Mouse (Mus musculus): Measurements from ENCODE around the gene Gm8251. TPM values are rescaled to one million over a fixed set of nuclear protein-coding genes. Genes with fewer than 3 reads are reported as not detected.
"Not testable (repeated sequence)": the region's sequence is repeated elsewhere in the genome, so short reads cannot be mapped to it uniquely, and the experiment has no call there.

The Gm8251 gene
- polyA plus RNA-seq (2011; ENCODE audit: insufficient read depth, insufficient read length, low replicate concordance, missing spikeins): 0.43 and 0.92 TPM in 2 replicates

GRCm38 (mm10) chr1:44061836-44062235, at the start of gene Gm8251:
Gene Gm8251, minus strand, starts transcription at chr1:44061936.
- TF ChIP-seq POLR2A (IDR thresholded peaks at IDR 0.05; ENCODE audit: borderline replicate concordance, control insufficient read depth, low read depth, low read length) (no peak), CTCF (IDR thresholded peaks at IDR 0.05; ENCODE audit: control insufficient read depth, insufficient read depth, low read length) (no peak)
- 78% methylated on average over 2 of the region's 2 CpGs for WGBS
- H3K4me3 ChIP-seq (replicated peaks; ENCODE audit: control insufficient read depth, low read depth, low read length): no peak within 1 kb of the TSS
- no peak within 1 kb of the TSS for H3K27ac ChIP-seq (ENCODE audit: control insufficient read depth, insufficient read depth, low read depth, low read length, poor library complexity)
- H3K4me1 ChIP-seq (ENCODE audit: control insufficient read depth, insufficient read depth, low read length): no peaks in the 10 kb centered on the region

- Histone ChIP-seq H3K4me1 (ENCODE audit: control insufficient read depth, insufficient read depth, low read length) (no peaks in the 10 kb centered on the region; the same call in 1 of the 2 replicates), H3K4me3 (replicated peaks; ENCODE audit: control insufficient read depth, low read depth, low read length) (no peak overlapping the region), H3K27ac (ENCODE audit: control insufficient read depth, insufficient read depth, low read depth, low read length, poor library complexity) (no peak overlapping the region)
- no peak for TF ChIP-seq POLR2A (IDR thresholded peaks at IDR 0.05; ENCODE audit: borderline replicate concordance, control insufficient read depth, low read depth, low read length)
- TF ChIP-seq CTCF (IDR thresholded peaks at IDR 0.05; ENCODE audit: control insufficient read depth, insufficient read depth, low read length): no peak
- WGBS: 21% methylated on average over 5 of the region's 5 CpGs
These were observed 41.2 kb upstream of the Gm8251 start for GRCm38 (mm10) chr1:44102939-44103338.

GRCm38 (mm10) chr1:44102259-44102717, 40.6 kb upstream of the Gm8251 start, which contains the start of gene Tex30:
Gene Tex30, minus strand, starts transcription at chr1:44102441.
- TF ChIP-seq CTCF (IDR thresholded peaks at IDR 0.05; ENCODE audit: control insufficient read depth, insufficient read depth, low read length) (no peak), POLR2A (IDR thresholded peaks at IDR 0.05; ENCODE audit: borderline replicate concordance, control insufficient read depth, low read depth, low read length) (peak; percentile 92)
- under 1% methylated on average over 55 of the region's 55 CpGs for WGBS
- H3K4me1 ChIP-seq (ENCODE audit: control insufficient read depth, insufficient read depth, low read length): no peaks in the 10 kb centered on the region; the same call in 1 of the 2 replicates

GRCm38 (mm10) chr1:44101448-44102225, 39.9 kb upstream of the Gm8251 start:
- TF ChIP-seq CTCF (IDR thresholded peaks at IDR 0.05; ENCODE audit: control insufficient read depth, insufficient read depth, low read length) (no peak), POLR2A (IDR thresholded peaks at IDR 0.05; ENCODE audit: borderline replicate concordance, control insufficient read depth, low read depth, low read length) (peak; percentile 28; the same call in 1 of the 2 replicates)
- Histone ChIP-seq H3K27ac (ENCODE audit: control insufficient read depth, insufficient read depth, low read depth, low read length, poor library complexity) (peak overlapping the region; percentile 99), H3K4me1 (ENCODE audit: control insufficient read depth, insufficient read depth, low read length) (no peaks in the 10 kb centered on the region; the same call in 1 of the 2 replicates), H3K4me3 (replicated peaks; ENCODE audit: control insufficient read depth, low read depth, low read length) (peak overlapping the region; percentile 93)
- under 1% methylated on average over 55 of the region's 55 CpGs for WGBS

More at GRCm38 (mm10) chr1:44102259-44102717, 40.6 kb upstream of the Gm8251 start, which contains the start of gene Tex30:
- Histone ChIP-seq H3K27ac (ENCODE audit: control insufficient read depth, insufficient read depth, low read depth, low read length, poor library complexity) (peak within 1 kb of the TSS; percentile 99), H3K4me3 (replicated peaks; ENCODE audit: control insufficient read depth, low read depth, low read length) (peak within 1 kb of the TSS; percentile 93)

- no peak overlapping the region for H3K27ac ChIP-seq (ENCODE audit: control insufficient read depth, insufficient read depth, low read depth, low read length, poor library complexity)
- 0% methylated on average over 1 of the region's 1 CpGs for WGBS
- TF ChIP-seq CTCF (IDR thresholded peaks at IDR 0.05; ENCODE audit: control insufficient read depth, insufficient read depth, low read length) (no peak), POLR2A (IDR thresholded peaks at IDR 0.05; ENCODE audit: borderline replicate concordance, control insufficient read depth, low read depth, low read length) (no peak)
- H3K4me1 ChIP-seq (ENCODE audit: control insufficient read depth, insufficient read depth, low read length): no peaks in the 10 kb centered on the region
- no peak overlapping the region for H3K4me3 ChIP-seq (replicated peaks; ENCODE audit: control insufficient read depth, low read depth, low read length)
These were observed 2.9 kb upstream of the Gm8251 start for GRCm38 (mm10) chr1:44064625-44065024.

GRCm38 (mm10) chr1:44063439-44063838, 1.7 kb upstream of the Gm8251 start:
- WGBS: 85% methylated on average over 6 of the region's 6 CpGs
- no peak overlapping the region for H3K27ac ChIP-seq (ENCODE audit: control insufficient read depth, insufficient read depth, low read depth, low read length, poor library complexity)
- TF ChIP-seq POLR2A (IDR thresholded peaks at IDR 0.05; ENCODE audit: borderline replicate concordance, control insufficient read depth, low read depth, low read length) (no peak), CTCF (IDR thresholded peaks at IDR 0.05; ENCODE audit: control insufficient read depth, insufficient read depth, low read length) (no peak)
- H3K4me1 ChIP-seq (ENCODE audit: control insufficient read depth, insufficient read depth, low read length): no peaks in the 10 kb centered on the region
- H3K4me3 ChIP-seq (replicated peaks; ENCODE audit: control insufficient read depth, low read depth, low read length): no peak overlapping the region

GRCm38 (mm10) chr1:44057805-44058204, 3.9 kb downstream of the Gm8251 start:
- Histone ChIP-seq H3K27ac (ENCODE audit: control insufficient read depth, insufficient read depth, low read depth, low read length, poor library complexity) (no peak overlapping the region), H3K4me3 (replicated peaks; ENCODE audit: control insufficient read depth, low read depth, low read length) (no peak overlapping the region), H3K4me1 (ENCODE audit: control insufficient read depth, insufficient read depth, low read length) (no peaks in the 10 kb centered on the region)
- TF ChIP-seq CTCF (IDR thresholded peaks at IDR 0.05; ENCODE audit: control insufficient read depth, insufficient read depth, low read length): no peak
- no peak for TF ChIP-seq POLR2A (IDR thresholded peaks at IDR 0.05; ENCODE audit: borderline replicate concordance, control insufficient read depth, low read depth, low read length)
- 67% methylated on average over 3 of the region's 3 CpGs for WGBS

- TF ChIP-seq POLR2A (IDR thresholded peaks at IDR 0.05; ENCODE audit: borderline replicate concordance, control insufficient read depth, low read depth, low read length) (no peak), CTCF (IDR thresholded peaks at IDR 0.05; ENCODE audit: control insufficient read depth, insufficient read depth, low read length) (no peak)
- no peak overlapping the region for H3K27ac ChIP-seq (ENCODE audit: control insufficient read depth, insufficient read depth, low read depth, low read length, poor library complexity)
- 68% methylated on average over 2 of the region's 2 CpGs for WGBS
- no peaks in the 10 kb centered on the region; the same call in 1 of the 2 replicates for H3K4me1 ChIP-seq (ENCODE audit: control insufficient read depth, insufficient read depth, low read length)
- no peak overlapping the region for H3K4me3 ChIP-seq (replicated peaks; ENCODE audit: control insufficient read depth, low read depth, low read length)
These were observed 15.2 kb downstream of the Gm8251 start for GRCm38 (mm10) chr1:44046556-44046955.

- H3K4me3 ChIP-seq (replicated peaks; ENCODE audit: control insufficient read depth, low read depth, low read length); H3K27ac ChIP-seq (ENCODE audit: control insufficient read depth, insufficient read depth, low read depth, low read length, poor library complexity); H3K4me1 ChIP-seq (ENCODE audit: control insufficient read depth, insufficient read depth, low read length): not testable (repeated sequence)
- 83% methylated on average over 5 of the region's 5 CpGs for WGBS
These were observed 16.0 kb downstream of the Gm8251 start for GRCm38 (mm10) chr1:44045689-44046088.

Data from bone marrow, adult 2 months (tissue).